Mouse (Mus musculus): ENCODE results near the gene Fgfr2.

Fgfr2 gene

DNA sequence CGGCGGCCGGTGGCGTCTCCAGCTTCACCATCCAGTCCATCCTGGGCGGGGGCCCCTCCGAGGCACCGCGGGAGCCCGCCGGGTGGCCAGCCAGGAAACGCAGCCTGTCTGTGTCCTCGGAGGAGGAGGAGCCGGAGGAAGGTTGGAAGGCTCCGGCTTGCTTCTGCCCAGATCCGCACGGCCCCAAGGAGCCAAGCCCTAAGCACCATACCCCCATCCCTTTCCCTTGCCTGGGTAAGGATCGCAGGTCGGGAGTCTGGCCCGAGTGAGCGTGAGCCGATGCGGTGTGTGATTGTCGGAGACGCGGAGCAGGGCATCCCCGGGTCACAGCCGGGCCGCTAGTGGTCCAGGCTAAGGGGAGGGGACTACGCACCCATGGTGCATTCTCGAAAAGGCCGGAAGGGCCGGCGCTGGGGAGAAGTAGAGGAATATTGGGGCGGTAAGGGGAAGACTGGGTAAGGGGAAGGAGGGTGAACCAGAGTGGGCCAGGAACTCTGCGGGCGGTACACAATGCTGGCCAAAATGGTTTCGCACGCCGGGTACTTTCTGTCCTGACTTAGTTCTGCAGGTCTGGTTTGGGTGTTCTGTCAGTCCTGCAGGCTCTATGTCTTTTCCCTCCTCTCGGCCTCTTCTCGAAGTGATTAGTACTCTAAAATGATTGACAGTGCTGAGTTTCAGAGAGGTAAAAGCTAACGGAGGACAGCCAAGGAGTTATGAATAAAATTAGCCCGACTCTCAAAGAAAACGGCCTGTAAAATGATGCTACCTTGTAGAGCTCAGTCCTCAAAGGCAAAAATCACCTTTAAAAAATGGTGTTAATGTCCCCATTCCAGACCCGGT, 1568.6 kb downstream of the Fgfr2 start:
- DNase-seq, result peak; percentile 49 to 54

DNA sequence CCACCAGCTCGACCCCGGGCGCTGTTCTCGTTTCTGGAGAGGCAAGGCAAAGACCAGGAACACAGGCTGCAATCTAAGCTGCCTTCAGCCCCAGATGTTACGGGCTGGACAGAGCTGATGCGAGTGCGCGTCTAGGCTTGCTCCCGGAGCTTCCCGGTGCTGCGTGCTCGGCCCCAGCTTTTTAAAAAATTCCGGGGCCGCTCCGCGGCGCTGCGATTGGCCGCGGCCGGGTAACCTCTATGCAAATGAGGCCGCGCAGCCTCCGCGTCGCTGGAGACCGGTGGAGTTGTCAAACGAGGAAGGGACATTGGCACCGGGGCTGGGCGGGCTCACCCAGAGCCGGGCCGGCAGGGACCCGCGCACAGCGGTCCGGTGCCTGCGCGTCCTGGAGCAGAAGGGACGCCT, 1569.4 kb downstream of the Fgfr2 start:
- DNase-seq, result peak; percentile 47 to 50

DNA sequence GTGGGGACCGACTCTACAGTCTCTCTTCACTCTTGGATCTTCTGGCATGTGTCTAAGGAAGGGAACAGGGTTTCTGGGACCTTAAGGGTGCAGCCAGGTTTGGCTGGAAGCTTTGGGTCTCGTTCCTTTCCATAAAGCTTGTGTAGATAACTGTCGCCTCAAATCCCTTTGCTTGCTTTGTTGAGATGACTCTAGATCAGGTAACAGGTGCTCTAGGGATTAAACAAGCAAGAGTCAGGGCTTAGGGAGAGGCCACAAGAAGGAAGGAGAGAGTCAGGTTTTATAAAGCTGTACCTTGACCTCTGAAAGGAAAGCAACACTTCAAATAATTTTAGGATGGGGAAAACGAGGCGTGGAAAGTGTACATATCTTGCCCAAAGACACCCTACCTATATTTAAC, 1570.4 kb downstream of the Fgfr2 start:
- peak in 1 of 2 experiments; percentile 7 for DNase-seq

DNA sequence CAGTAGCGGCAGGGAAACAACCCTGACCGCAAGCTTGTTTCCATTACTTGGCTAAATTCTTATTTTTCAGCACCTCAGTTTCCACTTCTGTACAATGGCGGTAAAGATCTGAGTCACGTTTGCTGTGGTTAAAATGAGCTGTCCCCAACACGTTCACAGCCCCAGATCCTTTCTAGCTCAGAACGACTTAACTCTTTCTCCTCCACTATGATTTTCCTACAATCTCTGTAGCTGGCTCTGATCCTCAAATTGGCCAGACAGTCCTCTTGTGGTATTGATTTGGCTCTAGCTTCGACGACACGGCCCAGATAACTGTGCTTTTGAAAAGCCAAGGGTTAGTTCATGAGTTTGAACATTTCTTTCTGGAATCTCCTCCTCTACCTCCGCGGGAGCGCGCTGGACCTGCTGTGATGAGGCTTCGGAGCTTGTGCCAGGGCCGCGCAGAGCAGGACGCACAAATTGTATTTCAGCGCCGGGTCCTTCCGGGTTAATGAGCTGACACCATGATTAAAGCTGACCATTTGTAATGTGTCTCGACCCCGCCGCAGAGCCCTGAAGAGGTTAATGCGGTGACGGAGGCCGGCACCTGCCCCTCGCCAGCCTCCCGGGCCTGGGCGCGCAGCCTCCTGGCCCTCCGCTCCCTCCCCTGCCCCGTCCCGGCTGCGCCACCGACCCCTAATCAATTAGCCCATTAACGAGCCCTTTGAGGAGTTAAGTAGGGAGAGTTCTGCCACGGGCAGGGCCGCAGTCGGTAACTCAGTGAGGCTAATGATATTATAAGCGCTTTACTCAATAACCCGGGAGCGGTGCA, 1571.0 kb downstream of the Fgfr2 start:
- peak; percentile 11 to 16 for DNase-seq

DNA sequence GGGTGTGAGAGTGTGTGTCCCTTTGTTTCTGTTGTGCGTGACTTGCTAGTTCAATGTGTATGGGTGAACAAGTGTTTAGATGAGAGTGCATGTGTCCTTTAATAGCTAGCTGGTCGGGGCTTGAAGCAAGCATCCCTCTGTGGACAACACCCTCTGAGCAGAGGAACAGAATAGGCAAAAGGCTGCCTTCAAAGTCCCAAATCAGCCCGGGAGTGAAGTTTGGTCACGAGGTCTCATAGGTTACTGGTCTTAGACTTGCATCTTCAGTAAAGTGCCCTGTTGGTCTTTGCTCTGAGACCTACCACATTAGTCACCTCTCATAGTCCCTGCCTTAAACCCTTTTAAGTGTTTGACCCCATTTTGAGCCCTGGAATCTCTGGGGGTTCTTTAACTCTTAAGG, 1571.7 kb downstream of the Fgfr2 start:
- peak in 1 of 2 experiments; percentile 8 for DNase-seq

DNA sequence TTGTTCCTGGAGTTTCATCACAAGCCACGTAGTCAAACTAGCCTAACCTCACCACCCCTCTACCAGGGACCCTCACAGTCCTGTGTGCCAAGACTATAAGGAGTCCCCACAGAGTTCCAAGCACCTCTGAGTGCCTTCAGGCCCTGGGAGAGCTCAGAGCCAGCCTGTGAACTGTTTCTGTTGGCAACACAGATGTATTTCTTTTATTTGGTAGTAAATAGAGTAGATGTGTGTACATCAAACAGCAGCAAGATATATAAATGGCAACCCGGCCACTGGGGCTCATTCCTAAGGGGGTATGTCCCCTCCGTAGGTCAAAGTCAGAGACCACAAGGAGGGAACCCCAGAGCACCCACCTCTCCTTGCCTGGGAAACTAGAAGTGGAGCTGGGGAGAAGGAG, 1574.7 kb downstream of the Fgfr2 start, which contains the start of gene Hmx2:
Gene Hmx2, plus strand, starts transcription at position 301 of the 400 bp plus-strand sequence.
- DNase-seq, result no peak

DNA sequence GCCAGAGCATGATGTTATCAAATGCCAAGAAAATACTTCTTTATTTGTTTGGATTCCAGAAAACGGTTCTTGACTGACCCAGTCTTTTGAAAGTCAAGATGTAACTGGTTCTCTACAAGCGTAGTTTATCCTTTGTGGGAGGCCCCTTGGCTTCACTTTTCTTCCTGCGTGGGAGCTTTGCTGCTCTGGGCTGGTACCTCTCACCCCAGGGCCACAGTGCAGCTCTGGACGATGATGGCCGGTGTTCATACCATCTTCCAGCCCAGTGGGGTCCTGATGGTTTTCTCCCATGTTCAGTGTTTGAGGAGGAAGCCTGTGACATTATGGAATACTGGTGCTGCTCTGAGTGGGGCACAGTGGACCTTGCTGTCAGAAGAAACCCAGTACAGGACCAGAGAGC, 1575.7 kb downstream of the Fgfr2 start:
- peak in 1 of 2 experiments; percentile 5 for DNase-seq

DNA sequence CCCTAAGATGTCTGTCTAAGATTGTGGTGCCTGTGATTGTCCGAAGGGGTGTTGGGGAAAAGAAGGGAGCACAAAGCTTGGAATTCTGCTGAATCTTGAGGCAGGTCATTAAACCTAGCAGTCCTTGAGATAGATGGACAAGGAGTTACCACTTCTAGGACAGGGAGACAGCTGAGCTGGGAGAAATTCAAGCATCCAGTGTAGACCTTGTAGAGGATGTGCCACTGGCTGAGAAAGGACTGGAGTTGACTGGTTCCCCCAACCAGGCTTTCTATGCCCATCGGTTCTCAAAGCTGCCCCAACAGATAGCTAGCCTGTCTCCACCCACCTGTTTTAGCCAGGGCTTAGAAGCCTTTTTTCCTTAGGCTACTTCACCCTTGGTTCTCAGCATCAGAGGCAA, 1576.7 kb downstream of the Fgfr2 start:
- DNase-seq, result peak in 1 of 2 experiments; percentile 17

DNA sequence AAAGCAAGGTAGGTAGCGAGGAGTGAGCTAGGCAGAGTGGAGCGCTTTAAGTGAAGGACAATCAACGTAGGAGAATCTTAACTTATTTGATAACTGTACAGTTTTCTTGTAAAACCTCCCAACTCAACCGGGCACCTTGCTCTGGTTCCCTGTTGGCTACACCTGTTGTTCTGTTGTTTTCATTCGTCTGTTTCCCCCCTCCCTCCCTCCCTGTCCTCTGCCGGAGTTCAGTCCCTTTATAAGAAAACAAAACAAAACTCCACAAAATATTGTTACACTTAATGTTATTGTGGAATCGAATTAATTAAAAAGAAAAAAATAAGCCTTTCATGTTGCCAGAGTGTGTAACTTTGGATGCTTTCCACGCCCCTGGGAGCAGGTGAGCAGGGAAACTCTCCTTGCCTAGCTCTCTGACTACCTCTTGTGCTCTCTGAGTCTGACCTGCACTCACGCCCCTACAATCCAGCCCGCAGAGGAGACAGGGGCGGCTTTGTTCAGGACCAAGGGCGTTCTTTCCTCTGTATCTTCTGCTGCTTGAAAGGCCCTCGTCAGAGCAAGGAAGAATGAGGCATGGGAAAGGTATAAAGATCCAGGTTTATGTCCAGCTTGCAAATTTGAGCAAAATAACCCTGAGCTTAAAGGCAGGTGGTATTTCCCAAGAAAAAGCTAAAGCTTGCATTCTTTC, 1577.3 kb downstream of the Fgfr2 start:
- DNase-seq, result peak in 1 of 2 experiments; percentile 30

DNA sequence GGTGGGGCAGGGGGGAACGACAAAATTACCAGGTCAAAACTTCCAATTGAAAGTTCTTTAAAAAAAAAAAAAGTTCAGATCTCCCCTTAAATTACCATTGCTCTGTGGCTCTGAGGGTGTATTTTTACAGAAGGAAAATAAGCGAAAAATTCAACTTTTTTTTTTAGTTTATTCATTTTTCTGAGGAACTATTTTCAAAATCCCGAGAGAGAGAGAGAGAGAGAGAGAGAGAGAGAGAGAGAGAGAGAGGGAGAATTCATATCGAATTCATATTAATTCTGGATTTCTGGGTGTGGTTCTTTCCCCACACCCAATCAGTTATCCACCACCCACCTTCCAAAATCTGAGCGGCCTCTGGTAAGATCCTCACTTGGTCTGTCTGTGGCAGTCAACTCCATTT, 1578.3 kb downstream of the Fgfr2 start:
- DNase-seq, result no peak

DNA sequence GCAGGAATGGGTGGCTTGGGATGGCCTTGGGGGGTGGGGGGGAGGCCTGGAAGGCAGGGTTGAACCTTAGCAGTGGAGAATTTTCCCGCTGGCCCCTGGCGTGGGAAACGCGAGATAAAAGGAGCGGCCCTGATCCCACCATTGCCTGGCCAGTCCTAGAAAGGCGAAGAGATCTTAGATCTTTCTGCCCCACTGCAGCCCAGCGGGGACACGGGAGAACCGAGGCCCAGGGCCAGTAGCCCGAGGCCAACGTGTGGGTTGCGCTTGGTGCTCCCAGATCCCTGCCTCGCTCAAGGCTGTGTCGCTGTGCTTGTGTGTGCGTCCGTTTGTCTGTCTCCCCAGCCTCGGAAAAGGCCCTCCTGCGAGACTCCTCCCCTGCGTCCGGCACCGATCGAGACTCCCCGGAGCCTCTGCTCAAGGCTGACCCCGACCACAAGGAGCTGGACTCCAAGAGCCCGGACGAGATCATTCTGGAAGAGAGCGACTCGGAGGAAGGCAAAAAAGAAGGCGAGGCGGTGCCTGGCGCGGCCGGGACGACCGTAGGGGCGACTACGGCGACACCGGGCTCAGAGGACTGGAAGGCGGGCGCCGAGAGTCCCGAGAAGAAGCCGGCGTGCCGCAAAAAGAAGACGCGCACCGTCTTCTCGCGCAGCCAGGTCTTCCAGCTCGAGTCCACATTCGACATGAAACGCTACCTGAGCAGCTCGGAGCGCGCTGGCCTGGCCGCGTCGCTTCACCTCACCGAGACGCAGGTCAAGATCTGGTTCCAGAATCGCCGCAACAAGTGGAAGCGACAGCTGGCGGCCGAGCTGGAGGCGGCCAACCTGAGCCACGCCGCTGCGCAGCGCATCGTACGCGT, 1579.3 kb downstream of the Fgfr2 start:
- DNase-seq, result peak; percentile 53 to 60

DNA sequence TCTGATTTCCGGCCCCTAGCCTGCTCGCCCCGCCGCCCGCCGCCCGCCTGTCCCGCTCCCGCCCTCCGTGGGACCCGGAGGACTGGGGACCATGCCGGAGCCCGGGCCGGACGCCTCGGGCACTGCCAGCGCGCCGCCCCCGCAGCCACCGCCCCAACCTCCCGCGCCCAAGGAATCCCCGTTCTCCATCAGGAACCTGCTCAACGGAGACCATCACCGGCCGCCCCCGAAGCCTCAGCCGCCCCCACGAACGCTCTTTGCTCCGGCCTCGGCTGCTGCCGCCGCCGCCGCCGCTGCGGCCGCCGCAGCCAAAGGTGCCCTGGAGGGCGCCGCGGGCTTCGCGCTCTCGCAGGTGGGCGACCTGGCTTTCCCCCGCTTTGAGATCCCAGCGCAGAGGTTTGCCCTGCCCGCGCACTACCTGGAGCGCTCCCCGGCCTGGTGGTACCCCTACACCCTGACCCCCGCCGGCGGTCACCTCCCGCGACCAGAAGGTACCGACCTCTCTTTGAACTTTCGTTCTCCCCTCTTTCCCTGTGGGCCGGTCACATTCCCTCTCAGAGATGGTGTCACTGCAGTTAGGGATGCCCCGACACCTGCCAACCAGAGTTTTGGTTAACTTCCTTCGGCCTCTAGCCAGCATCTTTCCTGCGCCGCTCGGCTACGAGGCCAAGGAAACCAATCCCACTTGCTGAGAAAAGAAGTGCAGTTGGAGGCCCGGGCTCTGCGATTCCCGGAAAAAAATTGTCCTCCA, 1580.1 kb downstream of the Fgfr2 start:
- peak; percentile 15 to 45 for DNase-seq

DNA sequence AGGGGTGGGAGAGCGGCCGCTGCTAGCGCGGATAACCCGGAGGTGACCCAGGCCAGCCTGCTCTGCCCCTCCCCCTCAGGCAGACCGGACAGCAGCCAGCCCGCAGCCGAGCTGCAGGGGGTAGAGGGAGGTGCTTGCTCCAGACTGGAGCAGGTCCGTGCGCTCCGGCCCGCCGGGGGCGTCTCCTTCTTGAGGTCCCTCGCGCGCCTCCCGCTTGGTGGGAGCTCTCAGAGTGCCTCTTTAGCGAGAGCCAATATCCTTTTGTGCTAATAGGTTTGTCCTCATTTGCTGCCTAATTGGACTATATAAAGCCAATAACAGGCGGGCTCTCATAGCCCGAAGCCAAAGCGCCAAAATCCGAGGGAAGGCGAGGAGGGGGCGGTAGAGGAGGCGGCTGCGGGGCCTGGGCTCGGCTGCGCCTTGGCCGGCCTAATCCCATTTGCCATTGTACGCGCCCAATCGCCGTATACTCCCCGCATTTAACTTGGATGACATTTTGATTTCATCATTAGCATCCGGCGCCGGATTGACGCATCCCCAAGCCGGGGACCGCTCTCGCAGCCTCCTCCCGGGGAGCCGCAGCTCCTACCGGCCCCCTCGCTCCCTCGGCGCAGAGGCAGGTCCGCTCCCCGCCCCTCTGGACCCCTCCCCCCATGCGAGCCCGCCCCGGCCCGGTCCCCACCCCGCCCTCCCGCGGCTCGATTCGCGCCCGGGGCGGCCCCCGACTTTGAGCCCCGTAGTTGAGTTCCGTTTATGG, 1580.9 kb downstream of the Fgfr2 start, which contains the start of gene Hmx3:
Gene Hmx3, plus strand, starts transcription at position 753 of the 757 bp plus-strand sequence.
- peak in 1 of 2 experiments; percentile 50 for DNase-seq

DNA sequence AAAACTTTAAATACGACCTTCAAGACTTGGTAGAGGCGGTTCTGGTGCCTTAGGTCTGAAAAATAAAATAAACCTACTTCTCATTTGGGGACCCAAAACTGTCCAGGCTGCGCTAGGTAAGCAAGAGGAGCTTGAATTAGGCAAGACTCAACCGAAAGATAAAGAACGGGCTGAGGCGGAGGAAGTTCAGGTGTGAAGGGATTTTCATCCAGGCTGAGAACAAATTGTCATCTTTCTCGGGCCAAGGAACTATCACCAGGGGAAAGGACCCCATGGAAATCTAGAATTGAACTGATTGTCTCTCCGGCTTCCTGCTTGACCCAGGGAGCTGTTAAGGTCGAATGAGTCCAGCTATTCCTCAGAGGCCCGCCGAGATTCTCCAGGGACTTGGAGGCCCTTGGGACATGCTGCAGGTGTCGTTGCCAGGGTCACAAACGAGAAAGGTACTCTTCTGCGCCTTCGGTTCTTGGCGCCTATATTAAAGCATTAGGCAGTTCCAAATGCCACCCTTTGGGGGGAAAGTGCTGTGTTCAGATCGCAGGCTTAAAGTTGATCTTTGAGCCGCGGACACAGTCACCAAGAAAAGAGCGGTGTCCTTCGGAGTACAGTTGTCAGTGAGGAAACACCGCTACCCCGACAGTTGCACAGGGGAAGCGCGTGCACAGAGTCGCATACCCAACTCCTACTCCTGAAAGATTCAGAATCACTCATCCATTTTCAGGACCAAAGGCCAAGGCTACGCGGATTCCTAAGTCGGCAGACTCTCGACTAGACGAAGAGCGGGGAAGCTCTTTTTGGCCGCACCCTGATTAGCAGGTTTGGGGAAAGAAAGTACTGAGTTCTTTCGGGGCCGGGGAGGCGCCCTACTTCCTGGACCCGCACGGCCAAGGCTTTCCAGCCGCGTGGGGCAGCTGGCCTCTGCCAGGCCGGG, 1581.7 kb downstream of the Fgfr2 start:
- DNase-seq, result peak; percentile 22 to 46

DNA sequence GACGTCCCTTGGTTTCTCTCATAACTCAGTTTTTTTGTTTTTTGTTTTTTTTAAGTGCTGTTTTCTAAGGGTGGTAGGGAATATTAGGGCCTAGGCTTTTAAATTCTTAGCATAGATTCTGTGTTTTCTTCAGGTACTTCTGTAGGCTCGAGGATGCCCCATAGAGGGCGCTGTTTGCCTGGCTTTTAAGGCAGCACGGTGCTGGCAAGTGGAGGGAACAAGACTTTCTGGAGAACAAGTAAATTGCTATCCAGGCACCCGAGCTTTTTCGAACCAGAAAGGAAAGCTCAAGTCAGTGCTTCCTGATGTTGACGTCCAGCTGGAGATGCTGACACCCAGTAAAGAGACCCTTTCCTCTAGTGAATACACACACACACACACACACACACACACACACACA, 1583.2 kb downstream of the Fgfr2 start:
- DNase-seq, result peak; percentile 94 to 95

DNA sequence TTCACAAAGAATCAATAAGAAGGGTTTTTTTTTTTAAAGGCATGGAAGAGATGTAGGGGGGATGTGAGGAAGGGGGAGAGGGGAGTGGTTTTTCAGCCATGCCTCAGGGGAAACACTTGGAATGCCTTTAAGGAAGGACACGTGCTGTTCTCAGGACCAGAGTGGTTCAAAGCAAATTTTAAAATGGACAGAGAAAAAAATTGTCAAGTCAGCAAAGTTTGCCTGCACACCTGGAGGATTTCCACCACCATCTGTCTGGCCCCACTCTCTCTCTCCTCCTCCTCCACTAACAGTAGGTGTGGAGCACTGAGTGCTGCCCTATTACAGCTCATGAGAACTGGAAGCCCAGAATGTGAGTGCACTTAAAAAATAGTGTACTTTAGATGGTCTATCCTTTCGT, 1619.4 kb downstream of the Fgfr2 start:
- no peak for DNase-seq

DNA sequence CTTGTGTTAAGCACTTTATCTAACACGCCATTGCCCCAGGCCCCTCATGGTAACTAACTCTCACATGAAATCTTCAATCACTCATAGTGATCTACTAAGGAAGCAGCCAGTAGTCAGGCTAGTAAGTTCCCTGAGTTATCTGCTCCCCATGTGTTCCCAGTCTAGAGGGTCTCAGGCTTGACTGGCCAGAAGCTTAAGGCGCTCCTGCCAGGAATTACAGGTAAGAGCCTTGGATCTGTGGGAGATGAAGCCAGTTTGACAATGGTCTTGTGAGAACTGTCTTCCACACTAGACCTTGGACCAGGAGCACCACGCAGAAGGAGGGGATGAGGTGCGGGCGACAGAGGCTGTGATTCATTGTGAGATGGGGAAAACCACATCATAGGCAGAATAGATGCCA, 1644.7 kb downstream of the Fgfr2 start:
- DNase-seq, result no peak

DNA sequence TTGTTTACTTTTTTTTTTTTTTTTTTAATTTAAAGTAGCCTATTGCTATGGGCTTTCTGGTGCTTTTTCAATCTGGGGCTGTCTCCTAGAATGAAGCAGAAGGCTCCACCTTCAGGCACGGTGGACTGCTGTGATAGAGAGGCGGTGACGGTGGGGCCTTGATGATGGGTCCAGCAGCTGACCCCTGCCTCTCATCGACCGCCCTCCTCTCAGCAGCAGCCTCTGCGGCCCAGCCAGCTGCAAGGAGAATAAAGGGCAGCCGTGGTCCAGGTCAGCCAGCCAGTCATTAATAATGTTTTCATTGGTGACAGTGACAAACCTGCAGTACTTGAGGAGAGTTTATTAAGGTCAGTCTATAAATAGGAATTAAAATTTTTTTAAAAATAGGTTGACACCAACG, 1646.0 kb downstream of the Fgfr2 start:
- DNase-seq, result no peak

DNA sequence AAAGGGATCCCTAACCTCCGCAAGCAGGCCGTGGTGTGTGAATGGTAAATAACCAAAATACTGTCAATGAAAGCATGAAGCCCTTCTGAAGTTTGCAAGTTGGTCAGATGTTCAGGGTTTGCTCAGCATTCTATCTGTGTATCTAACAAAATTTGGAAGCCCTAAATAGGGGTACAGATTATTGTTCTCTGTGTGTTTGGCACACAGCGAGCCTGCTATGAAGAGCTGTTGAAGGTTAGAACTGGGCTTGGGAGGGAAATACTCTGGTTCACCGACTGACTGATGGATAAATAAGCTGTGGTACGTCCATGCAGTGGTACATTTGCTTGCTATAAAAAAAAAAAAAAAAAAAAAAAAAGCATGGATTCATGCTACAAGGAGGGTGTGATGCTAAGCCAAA, 1651.6 kb downstream of the Fgfr2 start:
- no peak for DNase-seq
